Mouse (Mus musculus) myocyte (in vitro differentiated cells): ENCODE results near the gene Dnaic1. TPM values are rescaled to one million over a fixed set of nuclear protein-coding genes. Genes with fewer than 3 reads are reported as not detected.

Source experiments
- H3K27me3 ChIP-seq: one replicate; pipeline ENCODE4 v1.6.1; 2011; ENCODE audit not compliant: control insufficient read depth, insufficient read depth, insufficient read length
- H3K36me3 ChIP-seq: one replicate; pipeline ENCODE4 v1.6.1; 2011; ENCODE audit not compliant: control insufficient read depth, insufficient read depth
- H3K4me2 ChIP-seq: one replicate; pipeline ENCODE4 v1.6.1; 2011; ENCODE audit warnings: low read depth, control low read depth
- H3K4me3 ChIP-seq: one replicate; pipeline ENCODE4 v1.5.1; 2011; ENCODE audit warnings: mild to moderate bottlenecking, control low read depth, moderate library complexity
- H3K79me2 ChIP-seq: one replicate; pipeline ENCODE4 v1.6.1; 2011; ENCODE audit not compliant: control insufficient read depth, insufficient read depth
- H3ac ChIP-seq: one replicate; pipeline ENCODE4 v1.6.1; 2011; ENCODE audit not compliant: control insufficient read depth, insufficient read length
- CEBPB ChIP-seq: IDR thresholded peaks from 2 replicates; pipeline ENCODE4 v1.6.1; 2011; ENCODE audit warnings: mild to moderate bottlenecking, moderate library complexity; ENCODE audit not compliant: poor library complexity, insufficient read depth, severe bottlenecking
- E2F4 ChIP-seq: IDR thresholded peaks from one replicate; pipeline ENCODE4 v1.6.1; 2011; ENCODE audit warnings: mild to moderate bottlenecking, control low read depth, moderate library complexity; ENCODE audit not compliant: insufficient read depth
- MAX ChIP-seq: IDR thresholded peaks from one replicate; pipeline ENCODE4 v1.6.1; 2011; ENCODE audit warnings: low read depth, mild to moderate bottlenecking, control low read depth
- MYOD1 ChIP-seq, 3 experiments: IDR thresholded peaks; one replicate each; pipeline ENCODE4 v1.6.1; 2011; ENCODE audit warnings: control low read depth in 2 of 3, low read depth in 2 of 3, mild to moderate bottlenecking in 2 of 3, moderate library complexity in 1 of 3; ENCODE audit not compliant: insufficient read length in 2 of 3, control insufficient read depth in 1 of 3
- MYOG ChIP-seq, 3 experiments: IDR thresholded peaks; one replicate each; pipeline ENCODE4 v1.6.1; 2011; ENCODE audit warnings: control low read depth in 2 of 3, low read depth in 2 of 3, mild to moderate bottlenecking in 2 of 3; ENCODE audit not compliant: insufficient read length in 2 of 3, control insufficient read depth in 1 of 3, insufficient read depth in 1 of 3
- POLR2A ChIP-seq: IDR thresholded peaks from one replicate; pipeline ENCODE4 v1.6.1; 2011; ENCODE audit warnings: low read depth, mild to moderate bottlenecking, control low read depth, moderate library complexity; ENCODE audit not compliant: insufficient read length
- POLR2AphosphoS2 ChIP-seq: IDR thresholded peaks from one replicate; pipeline ENCODE4 v1.6.1; 2011; ENCODE audit warnings: low read depth, control low read depth; ENCODE audit not compliant: insufficient read length
- REST ChIP-seq: IDR thresholded peaks from one replicate; pipeline ENCODE4 v1.6.1; 2011; ENCODE audit warnings: mild to moderate bottlenecking, control low read depth, moderate library complexity; ENCODE audit not compliant: insufficient read depth, insufficient read length
- SRF ChIP-seq: IDR thresholded peaks from one replicate; pipeline ENCODE4 v1.6.1; 2011; ENCODE audit warnings: low read depth; ENCODE audit not compliant: control insufficient read depth, insufficient read length
- TCF12 ChIP-seq: IDR thresholded peaks from one replicate; pipeline ENCODE4 v1.6.1; 2011; ENCODE audit warnings: mild to moderate bottlenecking, control low read depth; ENCODE audit not compliant: poor library complexity, insufficient read depth, severe bottlenecking
- TCF3 ChIP-seq: IDR thresholded peaks from one replicate; pipeline ENCODE4 v1.6.1; 2011; ENCODE audit warnings: low read depth, control low read depth; ENCODE audit not compliant: insufficient read length
- USF1 ChIP-seq: IDR thresholded peaks from one replicate; pipeline ENCODE4 v1.6.1; 2011; ENCODE audit warnings: low read depth, mild to moderate bottlenecking, control low read depth, moderate library complexity
- polyA plus RNA-seq: library from polyadenylated mRNA; unstranded; fragments of >200 nt; fragmentation: generic; extraction: Trizol; gene quantifications from one replicate; pipeline ENCODE4 v1.2.1, GENCODE M21; 2012; ENCODE audit warnings: missing spikeins

Gene Dnaic1
- polyA plus RNA-seq, 1 experiment = 0.08 TPM

- Histone ChIP-seq H3K27me3 (peaks cover 46% of the 10 kb centered on the region), H3ac (no peak overlapping the region), H3K36me3 (no peaks in the 10 kb centered on the region), H3K79me2 (no peaks in the 10 kb centered on the region), H3K4me3 (no peak overlapping the region), H3K4me2 (no peak overlapping the region)
- TF ChIP-seq MYOG (IDR thresholded peaks at IDR 0.05; ENCODE audit: control insufficient read depth in 1 of 3, insufficient read depth in 1 of 3, insufficient read length in 2 of 3, low read depth in 2 of 3) = no peak
- TF ChIP-seq CEBPB = no peak
- TF ChIP-seq E2F4 = no peak
- no peak for TF ChIP-seq TCF3
These were observed 60.6 kb downstream of the Dnaic1 start for GRCm38 (mm10) chr4:41630196-41630595.

- TF ChIP-seq SRF = no peak
- TF ChIP-seq POLR2A = no peak
- no peak for TF ChIP-seq TCF12
- TF ChIP-seq TCF3 = no peak
- Histone ChIP-seq H3K4me3 (no peak overlapping the region), H3K79me2 (no peaks in the 10 kb centered on the region), H3K27me3 (peaks cover 43% of the 10 kb centered on the region), H3ac (no peak overlapping the region), H3K36me3 (no peaks in the 10 kb centered on the region), H3K4me2 (no peak overlapping the region)
These were observed 61.8 kb downstream of the Dnaic1 start for GRCm38 (mm10) chr4:41631390-41631789.

GRCm38 (mm10) chr4:41633001-41633400 lies 63.4 kb downstream of the Dnaic1 start:
- no peak overlapping the region for H3K4me3 ChIP-seq
- H3K79me2 ChIP-seq = no peaks in the 10 kb centered on the region
- H3K27me3 ChIP-seq = peaks cover 42% of the 10 kb centered on the region
- no peak overlapping the region for H3K4me2 ChIP-seq
- no peak overlapping the region for H3ac ChIP-seq
- TF ChIP-seq POLR2A = no peak
- no peak for TF ChIP-seq E2F4
- no peak for TF ChIP-seq USF1
- TF ChIP-seq CEBPB = no peak
- TF ChIP-seq MAX = no peak
- no peak for TF ChIP-seq SRF
- no peak for TF ChIP-seq REST
- no peak for TF ChIP-seq MYOG (IDR thresholded peaks at IDR 0.05; ENCODE audit: control insufficient read depth in 1 of 3, insufficient read depth in 1 of 3, insufficient read length in 2 of 3, low read depth in 2 of 3)
- no peak for TF ChIP-seq MYOD1 (IDR thresholded peaks at IDR 0.05; ENCODE audit: control insufficient read depth in 1 of 3, insufficient read length in 2 of 3, low read depth in 2 of 3)
- TF ChIP-seq TCF12 = no peak
- TF ChIP-seq TCF3 = no peak
- H3K36me3 ChIP-seq = no peaks in the 10 kb centered on the region

GRCm38 (mm10) chr4:41634631-41635030 lies 65.1 kb downstream of the Dnaic1 start:
- H3K27me3 ChIP-seq = peaks cover 33% of the 10 kb centered on the region
- no peak for TF ChIP-seq MAX
- TF ChIP-seq MYOG (IDR thresholded peaks at IDR 0.05; ENCODE audit: control insufficient read depth in 1 of 3, insufficient read depth in 1 of 3, insufficient read length in 2 of 3, low read depth in 2 of 3) = no peak
- no peak for TF ChIP-seq TCF3
- TF ChIP-seq USF1 = no peak
- TF ChIP-seq MYOD1 (IDR thresholded peaks at IDR 0.05; ENCODE audit: control insufficient read depth in 1 of 3, insufficient read length in 2 of 3, low read depth in 2 of 3) = no peak
- no peak for TF ChIP-seq E2F4
- TF ChIP-seq TCF12 = no peak
- no peak for TF ChIP-seq SRF
- no peak for TF ChIP-seq CEBPB
- no peak for TF ChIP-seq REST

GRCm38 (mm10) chr4:41635224-41635623 lies 65.6 kb downstream of the Dnaic1 start:
- peaks cover 29% of the 10 kb centered on the region for H3K27me3 ChIP-seq
- peak overlapping the region; percentile 53 for H3K4me2 ChIP-seq
- H3K4me3 ChIP-seq = no peak overlapping the region
- no peak for TF ChIP-seq POLR2A
- H3K36me3 ChIP-seq = no peaks in the 10 kb centered on the region
- no peaks in the 10 kb centered on the region for H3K79me2 ChIP-seq
- no peak overlapping the region for H3ac ChIP-seq

More at GRCm38 (mm10) chr4:41634631-41635030, 65.1 kb downstream of the Dnaic1 start:
- Histone ChIP-seq H3K36me3 (no peaks in the 10 kb centered on the region), H3K4me2 (no peak overlapping the region), H3K79me2 (no peaks in the 10 kb centered on the region), H3ac (no peak overlapping the region), H3K4me3 (no peak overlapping the region)

GRCm38 (mm10) chr4:41635906-41636305 lies 66.3 kb downstream of the Dnaic1 start:
- Histone ChIP-seq H3K4me3 (no peak overlapping the region), H3ac (no peak overlapping the region), H3K27me3 (peaks cover 29% of the 10 kb centered on the region), H3K36me3 (no peaks in the 10 kb centered on the region), H3K4me2 (peak overlapping the region; percentile 53), H3K79me2 (no peaks in the 10 kb centered on the region)
- peak in 2 of 3 experiments; percentile 9 to 56 for TF ChIP-seq MYOG (IDR thresholded peaks at IDR 0.05; ENCODE audit: control insufficient read depth in 1 of 3, insufficient read depth in 1 of 3, insufficient read length in 2 of 3, low read depth in 2 of 3)
- no peak for TF ChIP-seq POLR2A
- TF ChIP-seq TCF3 = no peak
- no peak for TF ChIP-seq MAX
- TF ChIP-seq POLR2AphosphoS2 = no peak
- no peak for TF ChIP-seq E2F4
- no peak for TF ChIP-seq USF1
- peak in 2 of 3 experiments; percentile 37 to 55 for TF ChIP-seq MYOD1 (IDR thresholded peaks at IDR 0.05; ENCODE audit: control insufficient read depth in 1 of 3, insufficient read length in 2 of 3, low read depth in 2 of 3)
- no peak for TF ChIP-seq TCF12
- TF ChIP-seq SRF = no peak
- TF ChIP-seq CEBPB = no peak
- no peak for TF ChIP-seq REST
